Mouse (Mus musculus): ENCODE measurements at regions not wholly inside any gene's neighbourhood (a gene's known extent, or its start where the extent isn't known, plus 50 kb on each side); places are given as distances from the start of the nearest gene placed in this dataset.

GRCm38 (mm10) chr12:9934158-9934557 lies 364.2 kb downstream of the Osr1 start:
- ATAC-seq (ENCODE audit: insufficient number of reproducible peaks, insufficient read depth, low FRiP score, low TSS enrichment, low read depth), result no peak
- H3K9me3 ChIP-seq, result no peaks in the 10 kb centered on the region
- no peaks in the 10 kb centered on the region for H3K36me3 ChIP-seq
- H3K9ac ChIP-seq (replicated peaks), result no peak overlapping the region
- no peaks in the 10 kb centered on the region for H3K4me1 ChIP-seq (replicated peaks)
- H3K27me3 ChIP-seq, result no peaks in the 10 kb centered on the region
- no peak overlapping the region for H3K27ac ChIP-seq
- 79% methylated on average over 3 of the region's 3 CpGs for WGBS
- no peak overlapping the region for H3K4me2 ChIP-seq
- no peak overlapping the region for H3K4me3 ChIP-seq (replicated peaks)

GRCm38 (mm10) chr12:9941357-9941756 lies 371.4 kb downstream of the Osr1 start:
- Histone ChIP-seq H3K4me2 (no peak overlapping the region), H3K9me3 (no peaks in the 10 kb centered on the region), H3K36me3 (no peaks in the 10 kb centered on the region), H3K4me3 (replicated peaks) (no peak overlapping the region), H3K9ac (replicated peaks) (no peak overlapping the region), H3K27ac (no peak overlapping the region), H3K27me3 (no peaks in the 10 kb centered on the region), H3K4me1 (replicated peaks) (peaks cover 6% of the 10 kb centered on the region; the same call in 1 of the 2 replicates)
- no peak for ATAC-seq (ENCODE audit: insufficient number of reproducible peaks, insufficient read depth, low FRiP score, low TSS enrichment, low read depth)
- 37% methylated on average over 1 of the region's 1 CpGs for WGBS

- H3K36me3 ChIP-seq, result no peaks in the 10 kb centered on the region
- no peak for ATAC-seq (ENCODE audit: insufficient number of reproducible peaks, insufficient read depth, low FRiP score, low TSS enrichment, low read depth)
- no peaks in the 10 kb centered on the region for H3K27me3 ChIP-seq
- no peak overlapping the region for H3K4me2 ChIP-seq
- H3K4me3 ChIP-seq (replicated peaks), result no peak overlapping the region
- H3K9ac ChIP-seq (replicated peaks), result no peak overlapping the region
- H3K27ac ChIP-seq, result no peak overlapping the region
- WGBS, result 87% methylated on average over 3 of the region's 3 CpGs
- no peaks in the 10 kb centered on the region for H3K9me3 ChIP-seq
- H3K4me1 ChIP-seq (replicated peaks), result peaks cover 6% of the 10 kb centered on the region; the same call in 1 of the 2 replicates
Measured at GRCm38 (mm10) chr12:9941823-9942222, 371.9 kb downstream of the Osr1 start.

GRCm38 (mm10) chr12:9948784-9949183 lies 378.9 kb downstream of the Osr1 start:
- Histone ChIP-seq H3K9ac (replicated peaks) (no peak overlapping the region), H3K9me3 (no peaks in the 10 kb centered on the region), H3K27me3 (no peaks in the 10 kb centered on the region), H3K36me3 (no peaks in the 10 kb centered on the region), H3K4me1 (replicated peaks) (no peaks in the 10 kb centered on the region), H3K4me3 (replicated peaks) (no peak overlapping the region), H3K27ac (no peak overlapping the region), H3K4me2 (no peak overlapping the region)
- no peak for ATAC-seq (ENCODE audit: insufficient number of reproducible peaks, insufficient read depth, low FRiP score, low TSS enrichment, low read depth)
- 73% methylated on average over 4 of the region's 4 CpGs for WGBS

- Histone ChIP-seq H3K27ac (no peak overlapping the region), H3K4me3 (replicated peaks) (no peak overlapping the region), H3K4me2 (no peak overlapping the region), H3K36me3 (no peaks in the 10 kb centered on the region), H3K4me1 (replicated peaks) (no peaks in the 10 kb centered on the region), H3K9ac (replicated peaks) (no peak overlapping the region), H3K9me3 (no peaks in the 10 kb centered on the region), H3K27me3 (no peaks in the 10 kb centered on the region)
- no peak for ATAC-seq (ENCODE audit: insufficient number of reproducible peaks, insufficient read depth, low FRiP score, low TSS enrichment, low read depth)
- WGBS, result 90% methylated on average over 2 of the region's 2 CpGs
Measured at GRCm38 (mm10) chr12:9952372-9952771, 382.5 kb downstream of the Osr1 start.

- no peak overlapping the region for H3K27ac ChIP-seq
- H3K9me3 ChIP-seq, result no peaks in the 10 kb centered on the region
- ATAC-seq (ENCODE audit: insufficient number of reproducible peaks, insufficient read depth, low FRiP score, low TSS enrichment, low read depth), result no peak
- H3K4me2 ChIP-seq, result no peak overlapping the region
- H3K9ac ChIP-seq (replicated peaks), result no peak overlapping the region
- no peaks in the 10 kb centered on the region for H3K4me1 ChIP-seq (replicated peaks)
- WGBS, result 57% methylated on average over 6 of the region's 6 CpGs
- H3K36me3 ChIP-seq, result no peaks in the 10 kb centered on the region
- no peak overlapping the region for H3K4me3 ChIP-seq (replicated peaks)
- H3K27me3 ChIP-seq, result no peaks in the 10 kb centered on the region
Measured at GRCm38 (mm10) chr12:9954178-9954888, 384.4 kb downstream of the Osr1 start.

GRCm38 (mm10) chr12:9969390-9969789 lies 399.5 kb downstream of the Osr1 start:
- H3K4me1 ChIP-seq (replicated peaks), result no peaks in the 10 kb centered on the region
- ATAC-seq (ENCODE audit: insufficient number of reproducible peaks, insufficient read depth, low FRiP score, low TSS enrichment, low read depth), result no peak
- WGBS, result 94% methylated on average over 1 of the region's 1 CpGs
- no peak overlapping the region for H3K4me2 ChIP-seq
- H3K9me3 ChIP-seq, result no peaks in the 10 kb centered on the region
- no peaks in the 10 kb centered on the region for H3K27me3 ChIP-seq
- H3K9ac ChIP-seq (replicated peaks), result no peak overlapping the region
- no peak overlapping the region for H3K4me3 ChIP-seq (replicated peaks)
- H3K27ac ChIP-seq, result no peak overlapping the region
- no peaks in the 10 kb centered on the region for H3K36me3 ChIP-seq

- no peak overlapping the region for H3K4me2 ChIP-seq
- H3K9ac ChIP-seq (replicated peaks), result no peak overlapping the region
- no peak overlapping the region for H3K4me3 ChIP-seq (replicated peaks)
- ATAC-seq (ENCODE audit: insufficient number of reproducible peaks, insufficient read depth, low FRiP score, low TSS enrichment, low read depth), result no peak
- no peaks in the 10 kb centered on the region for H3K36me3 ChIP-seq
- H3K9me3 ChIP-seq, result no peaks in the 10 kb centered on the region
- no peaks in the 10 kb centered on the region for H3K27me3 ChIP-seq
- no peak overlapping the region for H3K27ac ChIP-seq
- 80% methylated on average over 2 of the region's 2 CpGs for WGBS
- H3K4me1 ChIP-seq (replicated peaks), result no peaks in the 10 kb centered on the region
Measured at GRCm38 (mm10) chr12:9970771-9971170, 399.0 kb upstream of the Nt5c1b start.

- Histone ChIP-seq H3K27me3 (no peaks in the 10 kb centered on the region), H3K4me2 (no peak overlapping the region), H3K9ac (replicated peaks) (no peak overlapping the region), H3K9me3 (no peaks in the 10 kb centered on the region), H3K36me3 (no peaks in the 10 kb centered on the region), H3K4me3 (replicated peaks) (no peak overlapping the region), H3K4me1 (replicated peaks) (no peaks in the 10 kb centered on the region), H3K27ac (no peak overlapping the region)
- 64% methylated on average over 3 of the region's 3 CpGs for WGBS
- ATAC-seq (ENCODE audit: insufficient number of reproducible peaks, insufficient read depth, low FRiP score, low TSS enrichment, low read depth), result no peak
Measured at GRCm38 (mm10) chr12:9978494-9979112, 391.2 kb upstream of the Nt5c1b start.

GRCm38 (mm10) chr12:9979113-9979507 lies 390.7 kb upstream of the Nt5c1b start:
- no peak for ATAC-seq (ENCODE audit: insufficient number of reproducible peaks, insufficient read depth, low FRiP score, low TSS enrichment, low read depth)
- Histone ChIP-seq H3K9me3 (no peaks in the 10 kb centered on the region), H3K4me2 (no peak overlapping the region), H3K4me1 (replicated peaks) (no peaks in the 10 kb centered on the region), H3K27me3 (no peaks in the 10 kb centered on the region), H3K36me3 (no peaks in the 10 kb centered on the region), H3K27ac (no peak overlapping the region), H3K9ac (replicated peaks) (no peak overlapping the region), H3K4me3 (replicated peaks) (no peak overlapping the region)
- WGBS, result 71% methylated on average over 1 of the region's 1 CpGs

- no peaks in the 10 kb centered on the region for H3K27me3 ChIP-seq
- H3K4me1 ChIP-seq (replicated peaks), result 0 out of 2 replicates have a peak, but pooled peaks cover 3% of the 10 kb centered on the region
- no peak overlapping the region for H3K4me3 ChIP-seq (replicated peaks)
- H3K4me2 ChIP-seq, result no peak overlapping the region
- H3K9me3 ChIP-seq, result no peaks in the 10 kb centered on the region
- H3K9ac ChIP-seq (replicated peaks), result no peak overlapping the region
- H3K36me3 ChIP-seq, result no peaks in the 10 kb centered on the region
- WGBS, result 92% methylated on average over 1 of the region's 1 CpGs
- no peak for ATAC-seq (ENCODE audit: insufficient number of reproducible peaks, insufficient read depth, low FRiP score, low TSS enrichment, low read depth)
- H3K27ac ChIP-seq, result no peak overlapping the region
Measured at GRCm38 (mm10) chr12:9991305-9991704, 378.5 kb upstream of the Nt5c1b start.

- H3K36me3 ChIP-seq, result no peaks in the 10 kb centered on the region
- H3K9me3 ChIP-seq, result no peaks in the 10 kb centered on the region
- ATAC-seq (ENCODE audit: insufficient number of reproducible peaks, insufficient read depth, low FRiP score, low TSS enrichment, low read depth), result no peak
- H3K4me2 ChIP-seq, result no peak overlapping the region
- WGBS, result 53% methylated on average over 3 of the region's 3 CpGs
- no peak overlapping the region for H3K9ac ChIP-seq (replicated peaks)
- H3K4me3 ChIP-seq (replicated peaks), result no peak overlapping the region
- no peak overlapping the region for H3K27ac ChIP-seq
- no peaks in the 10 kb centered on the region for H3K27me3 ChIP-seq
- H3K4me1 ChIP-seq (replicated peaks), result peaks cover 20% of the 10 kb centered on the region
Measured at GRCm38 (mm10) chr12:9995670-9996069, 374.1 kb upstream of the Nt5c1b start.

Measured in limb, embryonic 12.5 days (tissue).